Mouse (Mus musculus) C2C12 (cell line): ENCODE data around the gene Ehd1. TPM values are rescaled to one million over a fixed set of nuclear protein-coding genes. Genes with fewer than 3 reads are reported as not detected.
"Not testable (repeated sequence)": the region's sequence is repeated elsewhere in the genome, so short reads cannot be mapped to it uniquely, and the experiment has no call there.

ENCODE experiments used
- H3K27me3 ChIP-seq: one replicate; pipeline ENCODE4 v1.6.1; 2011; ENCODE audit not compliant: control insufficient read depth, insufficient read depth, insufficient read length
- H3K36me3 ChIP-seq: one replicate; pipeline ENCODE4 v1.6.1; 2011; ENCODE audit not compliant: control insufficient read depth, insufficient read depth
- H3K4me3 ChIP-seq: one replicate; pipeline ENCODE4 v1.5.1; 2011; ENCODE audit warnings: mild to moderate bottlenecking, control low read depth; ENCODE audit not compliant: poor library complexity, insufficient read depth, severe bottlenecking
- H3K79me2 ChIP-seq: one replicate; pipeline ENCODE4 v1.6.1; 2011; ENCODE audit not compliant: control insufficient read depth, insufficient read depth
- H3K79me3 ChIP-seq: one replicate; pipeline ENCODE4 v1.6.1; 2011; ENCODE audit warnings: low read depth, control low read depth
- H3ac ChIP-seq: one replicate; pipeline ENCODE3; 2011; ENCODE audit warnings: low read depth; ENCODE audit not compliant: control insufficient read depth, insufficient read length
- CEBPB ChIP-seq: IDR thresholded peaks from one replicate; pipeline ENCODE4 v1.6.1; 2011; ENCODE audit warnings: low read depth, mild to moderate bottlenecking, control low read depth, moderate library complexity
- CTCF ChIP-seq: IDR thresholded peaks from one replicate; pipeline ENCODE4 v1.5.1; 2011; ENCODE audit not compliant: control insufficient read depth, insufficient read depth, insufficient read length
- FOSL1 ChIP-seq: IDR thresholded peaks from one replicate; pipeline ENCODE4 v1.8.0; 2011; ENCODE audit warnings: mild to moderate bottlenecking, low read length; ENCODE audit not compliant: poor library complexity, insufficient read depth, severe bottlenecking
- MAX ChIP-seq: IDR thresholded peaks from one replicate; pipeline ENCODE4 v1.6.1; 2011; ENCODE audit warnings: mild to moderate bottlenecking, control low read depth
- MYOD1 ChIP-seq: IDR thresholded peaks from one replicate; pipeline ENCODE4 v1.6.1; 2011; ENCODE audit warnings: low read depth; ENCODE audit not compliant: control insufficient read depth, insufficient read length
- MYOG ChIP-seq: IDR thresholded peaks from one replicate; pipeline ENCODE4 v1.6.1; 2011; ENCODE audit not compliant: control insufficient read depth, insufficient read length; ENCODE audit errors: extremely low read depth
- USF1 ChIP-seq: IDR thresholded peaks from one replicate; pipeline ENCODE4 v1.6.1; 2011; ENCODE audit warnings: low read depth, mild to moderate bottlenecking, control low read depth, moderate library complexity
- polyA plus RNA-seq: library from polyadenylated mRNA; unstranded; fragments of >200 nt; fragmentation: generic; extraction: Trizol; gene quantifications from one replicate; pipeline ENCODE4 v1.2.1, GENCODE M21; 2012; ENCODE audit warnings: missing spikeins

Ehd1 gene
- polyA plus RNA-seq, 1 experiment, result 219 TPM

DNA sequence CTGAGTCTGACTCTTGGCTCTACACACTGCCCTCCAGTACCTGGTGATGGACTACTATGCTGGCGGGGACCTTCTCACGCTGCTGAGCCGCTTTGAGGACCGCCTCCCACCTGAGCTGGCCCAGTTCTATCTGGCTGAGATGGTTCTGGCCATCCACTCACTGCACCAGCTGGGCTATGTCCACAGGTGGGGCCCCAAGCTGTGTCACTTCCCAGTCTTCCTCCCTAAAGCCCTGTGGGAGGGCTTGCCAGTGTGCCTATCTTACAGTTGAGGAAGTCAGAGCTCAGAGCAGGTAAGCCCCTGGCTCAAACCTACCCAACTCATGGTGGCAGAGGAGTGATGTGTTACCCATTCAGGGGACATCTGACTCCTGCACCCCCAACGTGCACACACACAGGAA, 33.7 kb downstream of the Ehd1 start:
- Histone ChIP-seq H3K36me3 (no peaks in the 10 kb centered on the region), H3K27me3 (no peaks in the 10 kb centered on the region), H3K4me3 (no peak overlapping the region), H3K79me2 (no peaks in the 10 kb centered on the region), H3K79me3 (no peaks in the 10 kb centered on the region), H3ac (no peak overlapping the region)
- TF ChIP-seq USF1 (no peak), FOSL1 (no peak), MAX (no peak), MYOD1 (no peak), MYOG (no peak), CEBPB (no peak), CTCF (no peak)

DNA sequence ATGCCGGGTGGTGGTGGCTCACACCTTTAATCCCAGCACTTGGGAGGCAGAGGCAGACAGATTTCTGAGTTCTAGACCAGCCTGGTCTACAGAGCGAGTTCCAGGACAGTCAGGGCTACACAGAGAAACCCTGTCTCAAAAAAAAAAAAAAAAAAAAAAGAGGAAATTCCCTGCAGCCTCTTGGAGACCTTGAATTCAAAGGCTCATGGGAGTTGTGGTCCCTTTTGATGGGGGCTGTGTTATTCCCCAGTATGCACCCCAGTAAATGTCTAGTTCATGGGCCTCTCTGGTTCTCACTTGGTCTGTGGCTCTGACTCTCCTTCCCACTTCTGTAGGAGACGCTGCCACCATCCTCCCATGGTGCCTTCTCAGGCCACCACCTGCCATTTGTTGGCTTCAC, 35.3 kb downstream of the Ehd1 start:
- not testable (repeated sequence) for H3K4me3 ChIP-seq, H3K79me3 ChIP-seq, H3K36me3 ChIP-seq, H3K27me3 ChIP-seq, H3K79me2 ChIP-seq, H3ac ChIP-seq

DNA sequence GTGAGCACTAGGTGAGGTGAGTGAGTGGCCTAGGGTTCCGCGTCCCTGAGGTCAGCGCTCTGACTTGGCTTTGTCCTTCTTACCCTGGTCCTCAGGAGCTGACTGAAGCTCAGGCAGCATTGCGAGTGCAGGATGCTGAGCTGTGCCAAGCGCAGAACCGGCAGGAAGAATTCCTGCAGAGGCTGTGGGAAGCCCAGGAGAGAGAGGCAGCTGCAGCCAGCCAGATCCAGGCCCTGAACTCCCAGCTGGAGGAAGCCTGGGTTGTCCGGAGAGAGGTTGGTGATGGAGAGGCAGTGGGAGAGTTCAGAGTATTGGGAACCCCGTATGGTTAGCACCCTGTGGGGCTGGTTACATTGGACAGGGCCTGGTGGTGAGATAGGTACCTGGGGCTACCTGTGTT, 37.3 kb downstream of the Ehd1 start:
- H3K36me3 ChIP-seq, result no peaks in the 10 kb centered on the region
- no peaks in the 10 kb centered on the region for H3K27me3 ChIP-seq
- H3ac ChIP-seq, result no peak overlapping the region
- no peak for TF ChIP-seq MYOD1
- no peak for TF ChIP-seq CTCF
- H3K4me3 ChIP-seq, result no peak overlapping the region
- H3K79me2 ChIP-seq, result no peaks in the 10 kb centered on the region
- H3K79me3 ChIP-seq, result no peaks in the 10 kb centered on the region

DNA sequence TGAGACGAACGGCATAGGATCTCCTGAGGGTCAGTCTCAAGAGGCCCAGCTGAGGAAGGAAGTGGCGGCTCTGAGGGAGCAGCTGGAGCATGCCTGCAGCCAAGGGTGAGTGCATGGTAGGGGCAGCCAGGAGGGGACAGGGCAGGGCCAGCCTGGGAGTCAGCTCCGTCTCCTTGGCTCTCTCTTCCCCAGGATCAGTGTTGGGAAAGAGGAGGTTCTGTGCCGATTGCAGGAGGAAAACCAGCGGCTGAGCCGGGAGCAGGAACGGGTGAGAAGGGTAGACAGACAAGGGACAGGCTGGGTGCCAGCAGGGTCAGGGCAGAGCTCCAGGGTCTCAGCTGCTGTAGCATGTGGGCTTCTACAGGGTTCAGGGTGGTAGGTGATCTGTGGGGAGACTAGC, 38.0 kb downstream of the Ehd1 start:
- H3K79me3 ChIP-seq, result no peaks in the 10 kb centered on the region
- no peaks in the 10 kb centered on the region for H3K79me2 ChIP-seq
- no peak overlapping the region for H3ac ChIP-seq
- H3K4me3 ChIP-seq, result no peak overlapping the region
- no peaks in the 10 kb centered on the region for H3K36me3 ChIP-seq
- H3K27me3 ChIP-seq, result no peaks in the 10 kb centered on the region
- TF ChIP-seq USF1, result no peak
- no peak for TF ChIP-seq MAX
- TF ChIP-seq MYOG, result no peak
- no peak for TF ChIP-seq MYOD1

DNA sequence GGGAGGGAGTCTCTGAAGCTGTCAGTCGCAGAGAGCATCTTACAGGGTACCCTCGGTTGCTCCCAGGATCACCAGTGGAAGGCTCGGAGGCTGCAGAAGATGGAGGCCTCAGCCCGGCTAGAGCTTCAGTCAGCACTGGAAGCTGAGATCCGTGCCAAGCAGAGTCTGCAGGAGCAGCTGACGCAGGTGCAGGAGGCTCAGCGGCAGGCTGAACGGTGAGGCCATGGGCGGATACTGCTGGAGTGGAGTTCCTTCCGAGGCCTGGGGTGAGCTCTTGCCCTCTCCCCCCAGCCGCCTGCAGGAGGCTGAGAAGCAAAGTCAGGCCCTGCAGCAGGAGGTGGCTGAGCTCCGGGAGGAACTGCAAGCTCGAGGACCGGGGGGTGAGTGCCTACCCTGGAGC, 39.0 kb downstream of the Ehd1 start:
- Histone ChIP-seq H3K79me3 (no peaks in the 10 kb centered on the region), H3K4me3 (no peak overlapping the region), H3K36me3 (no peaks in the 10 kb centered on the region), H3K79me2 (no peaks in the 10 kb centered on the region), H3ac (no peak overlapping the region), H3K27me3 (no peaks in the 10 kb centered on the region)
- TF ChIP-seq CEBPB (no peak), CTCF (no peak), MYOG (no peak), MAX (no peak), MYOD1 (no peak), FOSL1 (no peak), USF1 (no peak)

DNA sequence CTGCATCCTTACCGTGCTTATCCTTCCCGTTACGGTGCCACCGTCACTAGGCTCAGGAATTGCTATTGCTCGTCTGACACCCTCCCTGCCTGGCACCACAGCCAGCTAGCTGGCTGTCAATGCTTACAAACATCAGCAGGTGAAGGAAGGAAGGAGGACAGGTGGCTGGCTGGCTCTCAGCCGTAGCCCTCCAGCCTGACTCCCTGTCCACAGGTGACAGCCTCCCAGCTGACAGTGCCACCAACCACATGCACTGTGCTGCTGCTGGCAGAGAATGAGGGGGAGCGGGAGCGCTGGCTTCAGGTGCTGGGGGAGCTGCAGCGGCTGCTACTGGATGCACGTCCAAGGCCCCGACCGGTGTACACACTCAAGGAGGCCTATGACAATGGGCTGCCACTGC, 41.6 kb downstream of the Ehd1 start:
- Histone ChIP-seq H3K27me3 (no peaks in the 10 kb centered on the region), H3K79me3 (no peaks in the 10 kb centered on the region), H3ac (no peak overlapping the region), H3K36me3 (no peaks in the 10 kb centered on the region), H3K79me2 (no peaks in the 10 kb centered on the region), H3K4me3 (no peak overlapping the region)
- no peak for TF ChIP-seq MYOD1
- no peak for TF ChIP-seq CEBPB
- TF ChIP-seq MAX, result no peak
- TF ChIP-seq CTCF, result no peak

DNA sequence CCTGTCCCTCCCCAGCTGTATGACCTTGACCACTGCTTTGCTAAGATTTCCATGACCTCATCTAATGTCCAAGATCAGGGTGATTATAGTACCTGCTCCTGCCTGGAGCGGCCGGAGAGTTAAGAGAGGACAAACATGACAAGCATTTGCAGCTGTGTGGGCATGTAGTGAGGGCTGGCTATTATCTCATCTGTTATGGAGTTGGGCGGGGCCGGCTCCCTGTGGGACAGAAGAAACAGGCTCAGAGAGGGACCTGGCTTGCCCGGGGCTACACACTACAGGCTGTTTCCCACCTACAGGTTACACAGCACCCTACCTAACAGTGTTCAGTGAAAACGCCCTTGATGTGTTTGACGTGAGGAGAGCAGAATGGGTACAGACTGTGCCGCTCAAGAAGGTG, 44.8 kb downstream of the Ehd1 start:
- Histone ChIP-seq H3K36me3 (no peaks in the 10 kb centered on the region), H3ac (no peak overlapping the region), H3K4me3 (no peak overlapping the region), H3K79me3 (no peaks in the 10 kb centered on the region), H3K79me2 (no peaks in the 10 kb centered on the region), H3K27me3 (no peaks in the 10 kb centered on the region)
- no peak for TF ChIP-seq CEBPB
- TF ChIP-seq MYOG, result no peak
- TF ChIP-seq CTCF, result no peak
- TF ChIP-seq USF1, result no peak
- no peak for TF ChIP-seq MYOD1
- TF ChIP-seq FOSL1, result no peak
- no peak for TF ChIP-seq MAX
